Mouse (Mus musculus) liver, postnatal 0 days (tissue): ENCODE data around the gene Ikbip. TPM values are rescaled to one million over a fixed set of nuclear protein-coding genes. Genes with fewer than 3 reads are reported as not detected.

ENCODE experiments used
- ATAC-seq: fragments of 200-750 bp; cut with Nextera tagmentation; 2 replicates; pipeline ENCODE4 v1.8.0; 2017; ENCODE audit warnings: mild to moderate bottlenecking, moderate library complexity
- DNase-seq: peaks from one replicate; pipeline ENCODE4 v3.0.0-alpha.2; 2016
- H3K27ac ChIP-seq: fragments of 300-500 bp; sonication (generic); 2 replicates; pipeline ENCODE4 v1.5.1; 2014; ENCODE audit warnings: antibody characterized with exemption, moderate library complexity, mild to moderate bottlenecking, low read depth
- H3K27me3 ChIP-seq: fragments of 300-500 bp; sonication (generic); 2 replicates; pipeline ENCODE4 v1.6.1; 2014; ENCODE audit warnings: low read length, control low read depth, mixed read lengths; ENCODE audit not compliant: insufficient read depth
- H3K36me3 ChIP-seq: fragments of 300-500 bp; sonication (generic); replicated peaks from 2 replicates; pipeline ENCODE4 v1.6.1; 2014; ENCODE audit warnings: mild to moderate bottlenecking, control low read depth, low read length, moderate library complexity, mixed read lengths; ENCODE audit not compliant: insufficient read depth
- H3K4me1 ChIP-seq: fragments of 300-500 bp; sonication (generic); 2 replicates; pipeline ENCODE4 v1.6.1; 2014; ENCODE audit warnings: antibody characterized with exemption, mild to moderate bottlenecking, control low read depth; ENCODE audit not compliant: insufficient read depth
- H3K4me2 ChIP-seq: fragments of 300-500 bp; sonication (generic); 2 replicates; pipeline ENCODE4 v1.6.1; 2014; ENCODE audit warnings: low read depth, mild to moderate bottlenecking, low read length, moderate library complexity, mixed read lengths
- H3K4me3 ChIP-seq: fragments of 300-500 bp; sonication (generic); 2 replicates; pipeline ENCODE4 v1.5.1; 2014; ENCODE audit warnings: low read depth, low read length
- H3K9ac ChIP-seq: fragments of 300-500 bp; sonication (generic); replicated peaks from 2 replicates; pipeline ENCODE4 v1.6.1; 2014; ENCODE audit warnings: mild to moderate bottlenecking, moderate library complexity
- H3K9me3 ChIP-seq: fragments of 300-500 bp; sonication (generic); 2 replicates; pipeline ENCODE4 v1.6.1; 2016; ENCODE audit warnings: mild to moderate bottlenecking, control low read depth, low read length, mixed read lengths
- CTCF ChIP-seq: sonication (generic); IDR thresholded peaks from 2 replicates; pipeline ENCODE4 v1.5.1; 2016; ENCODE audit warnings: antibody characterized with exemption, low read depth
- EP300 ChIP-seq: IDR thresholded peaks from 2 replicates; pipeline ENCODE4 v1.6.1; 2016; ENCODE audit warnings: antibody characterized with exemption, low read depth, mild to moderate bottlenecking
- WGBS: fragments of 180-500 bp; shearing (Covaris S2); extraction: QIAGEN DNeasy Blood & Tissue Kit; methylation state at CpG from one replicate; pipeline ENCODE4 v1.1.7; 2014; ENCODE audit not compliant: insufficient replicate concordance; 5-methylcytosine and 5-hydroxymethylcytosine counted together
- polyA plus RNA-seq: library from polyadenylated mRNA; unstranded; fragments of >200 nt; fragmentation: Nextera tagmentation; extraction: Ambion mirVana; gene quantifications from 2 replicates; pipeline ENCODE4 v1.2.1, GENCODE M21; 2015

Gene Ikbip
- polyA plus RNA-seq, 1 experiment from 2014 or later, result 5.7 TPM

- no peak overlapping the region for H3K4me2 ChIP-seq
- H3K36me3 ChIP-seq, result peaks cover 31% of the 10 kb centered on the region
- no peaks in the 10 kb centered on the region for H3K9me3 ChIP-seq
- ATAC-seq (no peak), DNase-seq (no peak)
- H3K4me1 ChIP-seq, result 0 out of 2 replicates have a peak, but pooled peaks cover under 1% of the 10 kb centered on the region
- H3K9ac ChIP-seq, result no peak overlapping the region
- no peaks in the 10 kb centered on the region for H3K27me3 ChIP-seq
- 59% methylated on average over 18 of the region's 18 CpGs for WGBS
- no peak overlapping the region for H3K27ac ChIP-seq
- TF ChIP-seq EP300 (no peak), CTCF (peak; percentile 43)
- no peak overlapping the region for H3K4me3 ChIP-seq
These were observed 60.8 kb downstream of the Ikbip start for GRCm38 (mm10) chr10:91143313-91144230.

- no peak for ATAC-seq
- Histone ChIP-seq H3K4me2 (no peak overlapping the region), H3K9me3 (no peaks in the 10 kb centered on the region), H3K36me3 (peaks cover 49% of the 10 kb centered on the region), H3K9ac (no peak overlapping the region), H3K4me1 (no peaks in the 10 kb centered on the region), H3K4me3 (no peak overlapping the region), H3K27ac (no peak overlapping the region), H3K27me3 (no peaks in the 10 kb centered on the region)
- TF ChIP-seq CTCF (no peak), EP300 (no peak)
- 93% methylated on average over 7 of the region's 7 CpGs for WGBS
- no peak for DNase-seq
These were observed 62.7 kb downstream of the Ikbip start for GRCm38 (mm10) chr10:91145413-91145812.

Other genes starting within 250 kb of the Ikbip start
- 5.9 and 6.8 TPM in 2 replicates for gene Apaf1, start 170 bp upstream of the Ikbip start, polyA plus RNA-seq
- 341 and 344 TPM in 2 replicates for gene Slc25a3, start 41.1 kb downstream of the Ikbip start, polyA plus RNA-seq
- gene Tmpo, start 98.4 kb downstream of the Ikbip start, polyA plus RNA-seq, result 64.1 and 69.0 TPM in 2 replicates